Mouse (Mus musculus): Measurements from ENCODE around the gene Oas1e. TPM values are rescaled to one million over a fixed set of nuclear protein-coding genes. Genes with fewer than 3 reads are reported as not detected.
"Not testable (repeated sequence)": the region's sequence is repeated elsewhere in the genome, so short reads cannot be mapped to it uniquely, and the experiment has no call there.

The Oas1e gene
- polyA plus RNA-seq, 1 experiment from 2014 or later, result not detected

GRCm38 (mm10) chr5:120811951-120812819 is 16.9 kb upstream of the Oas1e start, which contains the start of gene Oas1c:
Oas1c (minus strand) TSS chr5:120812514.
- Histone ChIP-seq H3K4me2 (ENCODE audit: low read depth, low read length) (peak within 1 kb of the TSS; percentile 66), H3K9me3 (ENCODE audit: control insufficient read depth, low read length) (no peaks in the 10 kb centered on the region), H3K27me3 (ENCODE audit: control insufficient read depth, insufficient read depth, low read depth, low read length) (no peaks in the 10 kb centered on the region), H3K27ac (ENCODE audit: low read length) (peak within 1 kb of the TSS; percentile 77), H3K9ac (ENCODE audit: low read length) (peak within 1 kb of the TSS; percentile 67), H3K36me3 (ENCODE audit: control insufficient read depth, insufficient read depth, low read length) (no peaks in the 10 kb centered on the region), H3K4me1 (replicated peaks; ENCODE audit: control insufficient read depth, insufficient read depth, low read length) (peaks cover 4% of the 10 kb centered on the region; the same call in 1 of the 2 replicates), H3K4me3 (ENCODE audit: low read length) (peak within 1 kb of the TSS; percentile 55)
- WGBS, result 3% methylated on average over 18 of the region's 18 CpGs
- ATAC-seq (ENCODE audit: low read depth), result peak; percentile 93

GRCm38 (mm10) chr5:120809171-120809570 is 13.8 kb upstream of the Oas1e start:
- H3K27ac ChIP-seq (ENCODE audit: low read length), result no peak overlapping the region
- H3K27me3 ChIP-seq (ENCODE audit: control insufficient read depth, insufficient read depth, low read depth, low read length), result no peaks in the 10 kb centered on the region
- no peak overlapping the region for H3K4me3 ChIP-seq (ENCODE audit: low read length)
- H3K9ac ChIP-seq (ENCODE audit: low read length), result no peak overlapping the region
- H3K36me3 ChIP-seq (ENCODE audit: control insufficient read depth, insufficient read depth, low read length), result no peaks in the 10 kb centered on the region
- peaks cover 4% of the 10 kb centered on the region; the same call in 1 of the 2 replicates for H3K4me1 ChIP-seq (replicated peaks; ENCODE audit: control insufficient read depth, insufficient read depth, low read length)
- WGBS, result 31% methylated on average over 6 of the region's 6 CpGs
- no peaks in the 10 kb centered on the region for H3K9me3 ChIP-seq (ENCODE audit: control insufficient read depth, low read length)
- no peak for ATAC-seq (ENCODE audit: low read depth)
- no peak overlapping the region for H3K4me2 ChIP-seq (ENCODE audit: low read depth, low read length)

GRCm38 (mm10) chr5:120806458-120806857 is 11.1 kb upstream of the Oas1e start:
- ATAC-seq (ENCODE audit: low read depth), result no peak
- Histone ChIP-seq H3K4me3 (ENCODE audit: low read length) (no peak overlapping the region), H3K4me1 (replicated peaks; ENCODE audit: control insufficient read depth, insufficient read depth, low read length) (no peaks in the 10 kb centered on the region), H3K4me2 (ENCODE audit: low read depth, low read length) (no peak overlapping the region), H3K9me3 (ENCODE audit: control insufficient read depth, low read length) (no peaks in the 10 kb centered on the region), H3K27ac (ENCODE audit: low read length) (no peak overlapping the region), H3K36me3 (ENCODE audit: control insufficient read depth, insufficient read depth, low read length) (no peaks in the 10 kb centered on the region), H3K9ac (ENCODE audit: low read length) (no peak overlapping the region), H3K27me3 (ENCODE audit: control insufficient read depth, insufficient read depth, low read depth, low read length) (no peaks in the 10 kb centered on the region)
- 67% methylated on average over 1 of the region's 1 CpGs for WGBS

GRCm38 (mm10) chr5:120803596-120803995 is 8.3 kb upstream of the Oas1e start:
- no peaks in the 10 kb centered on the region for H3K9me3 ChIP-seq (ENCODE audit: control insufficient read depth, low read length)
- ATAC-seq (ENCODE audit: low read depth), result no peak
- H3K27ac ChIP-seq (ENCODE audit: low read length), result no peak overlapping the region
- no peaks in the 10 kb centered on the region for H3K4me1 ChIP-seq (replicated peaks; ENCODE audit: control insufficient read depth, insufficient read depth, low read length)
- H3K36me3 ChIP-seq (ENCODE audit: control insufficient read depth, insufficient read depth, low read length), result no peaks in the 10 kb centered on the region
- H3K4me3 ChIP-seq (ENCODE audit: low read length), result no peak overlapping the region
- H3K9ac ChIP-seq (ENCODE audit: low read length), result no peak overlapping the region
- 56% methylated on average over 2 of the region's 2 CpGs for WGBS
- no peak overlapping the region for H3K4me2 ChIP-seq (ENCODE audit: low read depth, low read length)
- H3K27me3 ChIP-seq (ENCODE audit: control insufficient read depth, insufficient read depth, low read depth, low read length), result no peaks in the 10 kb centered on the region

GRCm38 (mm10) chr5:120798943-120799342 is 3.6 kb upstream of the Oas1e start:
- H3K4me2 ChIP-seq (ENCODE audit: low read depth, low read length); H3K9me3 ChIP-seq (ENCODE audit: control insufficient read depth, low read length); H3K27me3 ChIP-seq (ENCODE audit: control insufficient read depth, insufficient read depth, low read depth, low read length); H3K36me3 ChIP-seq (ENCODE audit: control insufficient read depth, insufficient read depth, low read length); H3K9ac ChIP-seq (ENCODE audit: low read length); H3K4me1 ChIP-seq (replicated peaks; ENCODE audit: control insufficient read depth, insufficient read depth, low read length); H3K27ac ChIP-seq (ENCODE audit: low read length); H3K4me3 ChIP-seq (ENCODE audit: low read length); ATAC-seq (ENCODE audit: low read depth): not testable (repeated sequence)
- 46% methylated on average over 2 of the region's 2 CpGs for WGBS

GRCm38 (mm10) chr5:120798147-120798546 is 2.8 kb upstream of the Oas1e start:
- not testable (repeated sequence) for H3K27me3 ChIP-seq (ENCODE audit: control insufficient read depth, insufficient read depth, low read depth, low read length)

GRCm38 (mm10) chr5:120793043-120793442 is 2.3 kb downstream of the Oas1e start:
- Histone ChIP-seq H3K27me3 (ENCODE audit: control insufficient read depth, insufficient read depth, low read depth, low read length) (no peaks in the 10 kb centered on the region; the same call in 1 of the 2 replicates), H3K36me3 (ENCODE audit: control insufficient read depth, insufficient read depth, low read length) (no peaks in the 10 kb centered on the region), H3K9ac (ENCODE audit: low read length) (no peak overlapping the region), H3K9me3 (ENCODE audit: control insufficient read depth, low read length) (no peaks in the 10 kb centered on the region), H3K4me3 (ENCODE audit: low read length) (no peak overlapping the region), H3K4me2 (ENCODE audit: low read depth, low read length) (no peak overlapping the region), H3K27ac (ENCODE audit: low read length) (no peak overlapping the region), H3K4me1 (replicated peaks; ENCODE audit: control insufficient read depth, insufficient read depth, low read length) (no peaks in the 10 kb centered on the region)
- no peak for ATAC-seq (ENCODE audit: low read depth)
- 25% methylated on average over 2 of the region's 2 CpGs for WGBS

More at GRCm38 (mm10) chr5:120798147-120798546, 2.8 kb upstream of the Oas1e start:
- not testable (repeated sequence) for H3K27ac ChIP-seq (ENCODE audit: low read length); H3K4me1 ChIP-seq (replicated peaks; ENCODE audit: control insufficient read depth, insufficient read depth, low read length); H3K4me3 ChIP-seq (ENCODE audit: low read length); H3K4me2 ChIP-seq (ENCODE audit: low read depth, low read length); H3K9me3 ChIP-seq (ENCODE audit: control insufficient read depth, low read length); H3K9ac ChIP-seq (ENCODE audit: low read length); H3K36me3 ChIP-seq (ENCODE audit: control insufficient read depth, insufficient read depth, low read length); ATAC-seq (ENCODE audit: low read depth)
- 58% methylated on average over 5 of the region's 5 CpGs for WGBS

- Histone ChIP-seq H3K4me2 (ENCODE audit: low read depth, low read length) (no peak overlapping the region), H3K36me3 (ENCODE audit: control insufficient read depth, insufficient read depth, low read length) (no peaks in the 10 kb centered on the region), H3K9ac (ENCODE audit: low read length) (no peak overlapping the region), H3K4me3 (ENCODE audit: low read length) (no peak overlapping the region), H3K4me1 (replicated peaks; ENCODE audit: control insufficient read depth, insufficient read depth, low read length) (no peaks in the 10 kb centered on the region), H3K27me3 (ENCODE audit: control insufficient read depth, insufficient read depth, low read depth, low read length) (no peaks in the 10 kb centered on the region; the same call in 1 of the 2 replicates), H3K9me3 (ENCODE audit: control insufficient read depth, low read length) (no peaks in the 10 kb centered on the region), H3K27ac (ENCODE audit: low read length) (no peak overlapping the region)
- no peak for ATAC-seq (ENCODE audit: low read depth)
- WGBS, result 53% methylated on average over 3 of the region's 3 CpGs
Observed at GRCm38 (mm10) chr5:120787042-120787441, 8.3 kb downstream of the Oas1e start.

GRCm38 (mm10) chr5:120782446-120782845 is 12.9 kb downstream of the Oas1e start:
- no peaks in the 10 kb centered on the region for H3K9me3 ChIP-seq (ENCODE audit: control insufficient read depth, low read length)
- H3K4me3 ChIP-seq (ENCODE audit: low read length), result no peak overlapping the region
- H3K4me1 ChIP-seq (replicated peaks; ENCODE audit: control insufficient read depth, insufficient read depth, low read length), result no peaks in the 10 kb centered on the region
- H3K36me3 ChIP-seq (ENCODE audit: control insufficient read depth, insufficient read depth, low read length), result no peaks in the 10 kb centered on the region
- H3K9ac ChIP-seq (ENCODE audit: low read length), result no peak overlapping the region
- no peaks in the 10 kb centered on the region for H3K27me3 ChIP-seq (ENCODE audit: control insufficient read depth, insufficient read depth, low read depth, low read length)
- ATAC-seq (ENCODE audit: low read depth), result no peak
- H3K4me2 ChIP-seq (ENCODE audit: low read depth, low read length), result no peak overlapping the region
- 62% methylated on average over 2 of the region's 2 CpGs for WGBS
- H3K27ac ChIP-seq (ENCODE audit: low read length), result no peak overlapping the region
